Mouse (Mus musculus) left cerebral cortex, adult 9 months (tissue): ENCODE data around the gene Tmem236.

Source experiments
- DNase-seq, 2 experiments: peaks; one replicate each; pipeline ENCODE4 v3.0.0; 2022; ENCODE audit warnings: low spot score in 2 of 2

The Tmem236 gene

GRCm38 (mm10) chr2:14174334-14174733 is at the start of gene Tmem236:
TSS of gene Tmem236 (plus strand) at chr2:14174523.
- DNase-seq, result no peak

- DNase-seq, result no peak
Observed at GRCm38 (mm10) chr2:14126387-14126786, 47.9 kb upstream of the Tmem236 start.

GRCm38 (mm10) chr2:14127629-14128028 is 46.7 kb upstream of the Tmem236 start:
- DNase-seq, result no peak

- no peak for DNase-seq
Observed at GRCm38 (mm10) chr2:14130641-14131339, 43.5 kb upstream of the Tmem236 start.

- no peak for DNase-seq
Observed at GRCm38 (mm10) chr2:14132468-14133326, 41.6 kb upstream of the Tmem236 start.

GRCm38 (mm10) chr2:14136906-14137305 is 37.4 kb upstream of the Tmem236 start:
- no peak for DNase-seq

GRCm38 (mm10) chr2:14139590-14139989 is 34.7 kb upstream of the Tmem236 start:
- DNase-seq, result no peak

GRCm38 (mm10) chr2:14140044-14140443 is 34.3 kb upstream of the Tmem236 start:
- DNase-seq, result no peak

- no peak for DNase-seq
Observed at GRCm38 (mm10) chr2:14145311-14145710, 29.0 kb upstream of the Tmem236 start.

GRCm38 (mm10) chr2:14146913-14147312 is 27.4 kb upstream of the Tmem236 start:
- no peak for DNase-seq

- no peak for DNase-seq
Observed at GRCm38 (mm10) chr2:14150829-14151228, 23.5 kb upstream of the Tmem236 start.

GRCm38 (mm10) chr2:14151854-14152253 is 22.5 kb upstream of the Tmem236 start:
- DNase-seq, result no peak

- no peak for DNase-seq
Observed at GRCm38 (mm10) chr2:14159047-14159446, 15.3 kb upstream of the Tmem236 start.

GRCm38 (mm10) chr2:14159756-14160155 is 14.6 kb upstream of the Tmem236 start:
- no peak for DNase-seq

GRCm38 (mm10) chr2:14164459-14165030 is 9.8 kb upstream of the Tmem236 start:
- no peak for DNase-seq

GRCm38 (mm10) chr2:14165066-14165465 is 9.3 kb upstream of the Tmem236 start:
- no peak for DNase-seq

- no peak for DNase-seq
Observed at GRCm38 (mm10) chr2:14165618-14166344, 8.5 kb upstream of the Tmem236 start.

GRCm38 (mm10) chr2:14167721-14168120 is 6.6 kb upstream of the Tmem236 start:
- DNase-seq, result no peak

- DNase-seq, result no peak
Observed at GRCm38 (mm10) chr2:14176460-14177193, 2.3 kb downstream of the Tmem236 start.

- no peak for DNase-seq
Observed at GRCm38 (mm10) chr2:14184375-14184774, 10.1 kb downstream of the Tmem236 start.

- DNase-seq, result no peak
Observed at GRCm38 (mm10) chr2:14190684-14191083, 16.4 kb downstream of the Tmem236 start.
